Mouse (Mus musculus) embryonic facial prominence, embryonic 11.5 days (tissue): ENCODE measurements around the gene Nck2. TPM values are rescaled to one million over a fixed set of nuclear protein-coding genes. Genes with fewer than 3 reads are reported as not detected.

Experiments
- ATAC-seq: fragments of 200-750 bp; cut with Nextera tagmentation; replicated peaks from 2 replicates; pipeline ENCODE4 v1.8.0; 2017; ENCODE audit warnings: low read depth; ENCODE audit not compliant: insufficient number of reproducible peaks, low FRiP score, low TSS enrichment
- DNase-seq: peaks from one replicate; pipeline ENCODE4 v3.0.0-alpha.2; 2015; ENCODE audit warnings: low spot score
- H3K27ac ChIP-seq: fragments of 300-500 bp; sonication (generic); replicated peaks from 2 replicates; pipeline ENCODE4 v1.5.1; 2014; ENCODE audit warnings: mild to moderate bottlenecking, low read depth, low read length, control low read depth
- H3K27me3 ChIP-seq: fragments of 300-500 bp; sonication (generic); 2 replicates; pipeline ENCODE4 v1.6.1; 2014; ENCODE audit warnings: mild to moderate bottlenecking, low read length, moderate library complexity, mixed read lengths; ENCODE audit not compliant: control insufficient read depth, insufficient read depth
- H3K36me3 ChIP-seq: fragments of 300-500 bp; sonication (generic); replicated peaks from 2 replicates; pipeline ENCODE4 v1.6.1; 2014; ENCODE audit warnings: low read depth, mild to moderate bottlenecking, low read length, moderate library complexity, mixed read lengths; ENCODE audit not compliant: control insufficient read depth, insufficient read depth
- H3K4me1 ChIP-seq: fragments of 300-500 bp; sonication (generic); 2 replicates; pipeline ENCODE4 v1.6.1; 2014; ENCODE audit warnings: low read length, mixed read lengths; ENCODE audit not compliant: control insufficient read depth, insufficient read depth
- H3K4me2 ChIP-seq: fragments of 300-500 bp; sonication (generic); 2 replicates; pipeline ENCODE4 v1.6.1; 2014; ENCODE audit warnings: low read depth, mild to moderate bottlenecking, control low read depth, low read length, moderate library complexity
- H3K4me3 ChIP-seq: fragments of 300-500 bp; sonication (generic); 2 replicates; pipeline ENCODE4 v1.5.1; 2014; ENCODE audit warnings: low read depth, low read length, control low read depth
- H3K9ac ChIP-seq: fragments of 300-500 bp; sonication (generic); replicated peaks from 2 replicates; pipeline ENCODE4 v1.6.1; 2014; ENCODE audit warnings: mild to moderate bottlenecking, control low read depth, low read length
- H3K9me3 ChIP-seq: fragments of 300-500 bp; sonication (generic); replicated peaks from 2 replicates; pipeline ENCODE4 v1.6.1; 2016; ENCODE audit warnings: mild to moderate bottlenecking, low read length, inconsistent platforms, mixed read lengths; ENCODE audit not compliant: control insufficient read depth
- WGBS: fragments of 180-500 bp; shearing (Covaris S2); extraction: QIAGEN DNeasy Blood & Tissue Kit; methylation state at CpG from one replicate; pipeline ENCODE4 v1.1.7; 2014; 5-methylcytosine and 5-hydroxymethylcytosine counted together
- polyA plus RNA-seq: library from polyadenylated mRNA; unstranded; fragments of >200 nt; fragmentation: Nextera tagmentation; extraction: Ambion mirVana; gene quantifications from 2 replicates; pipeline ENCODE4 v1.2.1, GENCODE M21; 2014

The Nck2 gene
- polyA plus RNA-seq, 1 experiment from 2014 or later: 40.8 TPM

DNA sequence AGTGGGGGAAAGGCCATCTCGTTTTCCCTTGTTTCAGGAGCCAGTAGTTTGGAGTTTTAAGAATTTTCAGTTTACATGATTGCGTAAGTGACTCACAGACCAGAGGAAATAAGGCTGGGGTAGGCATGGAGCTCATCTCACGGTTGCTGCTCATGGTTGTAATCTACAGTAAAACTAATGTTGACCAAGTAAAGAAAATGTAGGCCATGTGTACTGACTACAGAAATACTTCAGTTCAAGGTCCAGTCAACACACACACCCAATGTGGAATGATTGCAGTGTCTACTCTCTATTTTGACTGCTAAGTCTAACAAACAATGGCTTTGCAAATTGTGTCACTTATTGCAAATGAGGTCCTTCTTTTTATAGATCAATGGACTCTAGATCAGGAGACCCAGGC, 77.1 kb downstream of the Nck2 start:
- no peaks in the 10 kb centered on the region for H3K27me3 ChIP-seq
- ATAC-seq (no peak), DNase-seq (no peak)
- no peaks in the 10 kb centered on the region for H3K36me3 ChIP-seq
- no peak overlapping the region for H3K4me2 ChIP-seq
- H3K4me1 ChIP-seq: no peaks in the 10 kb centered on the region
- 90% methylated on average over 3 of the region's 3 CpGs for WGBS
- no peak overlapping the region for H3K27ac ChIP-seq
- H3K4me3 ChIP-seq: no peak overlapping the region
- H3K9ac ChIP-seq: no peak overlapping the region
- no peaks in the 10 kb centered on the region for H3K9me3 ChIP-seq

DNA sequence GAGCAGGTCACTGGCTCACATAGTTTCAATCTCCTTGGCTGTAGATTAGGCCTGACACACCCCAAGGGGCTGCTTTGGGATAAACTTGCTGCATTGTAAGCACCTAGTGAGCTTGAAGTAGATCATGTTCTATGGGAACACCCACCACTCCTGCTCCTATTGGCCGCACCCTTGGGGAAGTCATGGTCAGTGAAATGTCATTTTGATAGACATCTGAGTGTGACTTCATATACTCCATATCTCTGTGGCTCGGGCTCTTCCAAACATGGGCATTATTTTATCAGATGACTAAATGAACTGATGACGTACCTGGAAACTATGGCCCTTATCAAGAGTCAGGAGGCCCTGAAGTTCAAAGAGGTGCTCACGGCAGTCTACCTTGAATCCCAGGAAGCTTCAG, 77.6 kb downstream of the Nck2 start:
- Histone ChIP-seq H3K4me2 (no peak overlapping the region), H3K9ac (no peak overlapping the region), H3K9me3 (no peaks in the 10 kb centered on the region), H3K4me3 (no peak overlapping the region), H3K36me3 (no peaks in the 10 kb centered on the region), H3K27me3 (no peaks in the 10 kb centered on the region), H3K27ac (no peak overlapping the region), H3K4me1 (no peaks in the 10 kb centered on the region)
- ATAC-seq (no peak), DNase-seq (no peak)
- WGBS: 89% methylated on average over 4 of the region's 4 CpGs

DNA sequence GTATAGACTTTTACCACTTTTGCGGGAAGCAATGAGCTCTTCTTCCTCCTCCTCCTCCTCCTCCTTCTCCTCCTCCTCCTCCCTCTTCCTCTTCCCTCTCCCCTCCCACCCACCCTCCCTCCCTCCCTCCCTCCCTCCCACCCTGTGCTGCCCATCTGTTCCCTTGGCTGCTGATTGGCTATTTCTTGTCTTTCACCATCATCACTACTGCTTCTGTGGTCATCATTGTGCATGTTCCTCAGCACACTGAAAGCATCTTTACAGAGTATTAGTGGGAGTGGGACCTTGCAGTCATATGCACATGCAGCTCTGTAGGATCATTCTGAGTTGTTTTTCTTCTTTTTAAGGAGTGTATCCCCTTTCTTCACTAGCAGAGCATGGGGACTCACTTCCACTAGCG, 78.6 kb downstream of the Nck2 start:
- Histone ChIP-seq H3K9ac (no peak overlapping the region), H3K27ac (no peak overlapping the region), H3K4me1 (no peaks in the 10 kb centered on the region), H3K4me3 (no peak overlapping the region), H3K4me2 (no peak overlapping the region), H3K27me3 (no peaks in the 10 kb centered on the region), H3K9me3 (no peaks in the 10 kb centered on the region), H3K36me3 (no peaks in the 10 kb centered on the region)
- DNase-seq (no peak), ATAC-seq (no peak)
- 81% methylated on average over 2 of the region's 2 CpGs for WGBS

DNA sequence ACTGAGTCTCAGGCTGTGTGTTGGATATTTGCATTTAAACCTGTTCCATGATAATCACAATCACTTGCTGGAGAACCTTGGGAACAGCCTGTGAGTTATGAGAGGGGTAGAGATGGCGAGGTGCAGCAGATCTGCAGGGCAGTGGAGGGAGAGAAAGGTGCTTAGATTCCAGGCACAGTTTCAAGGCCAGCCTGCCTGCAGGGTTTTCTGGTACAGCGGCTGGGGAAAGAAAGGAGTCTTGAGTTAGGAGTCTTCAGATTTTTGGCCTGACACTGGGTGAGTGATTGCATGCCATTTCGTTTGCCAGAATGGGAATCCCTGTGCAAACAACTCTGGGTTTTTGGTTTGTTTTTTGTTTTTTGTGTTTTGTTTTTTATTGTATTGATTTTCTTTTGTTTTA, 80.0 kb downstream of the Nck2 start:
- no peaks in the 10 kb centered on the region for H3K36me3 ChIP-seq
- no peaks in the 10 kb centered on the region; the same call in 1 of the 2 replicates for H3K4me1 ChIP-seq
- H3K4me2 ChIP-seq: no peak overlapping the region
- H3K27ac ChIP-seq: no peak overlapping the region
- no peak for DNase-seq
- H3K4me3 ChIP-seq: no peak overlapping the region
- no peak for ATAC-seq
- H3K9me3 ChIP-seq: no peaks in the 10 kb centered on the region
- no peaks in the 10 kb centered on the region for H3K27me3 ChIP-seq
- WGBS: 90% methylated on average over 3 of the region's 3 CpGs
- H3K9ac ChIP-seq: no peak overlapping the region

DNA sequence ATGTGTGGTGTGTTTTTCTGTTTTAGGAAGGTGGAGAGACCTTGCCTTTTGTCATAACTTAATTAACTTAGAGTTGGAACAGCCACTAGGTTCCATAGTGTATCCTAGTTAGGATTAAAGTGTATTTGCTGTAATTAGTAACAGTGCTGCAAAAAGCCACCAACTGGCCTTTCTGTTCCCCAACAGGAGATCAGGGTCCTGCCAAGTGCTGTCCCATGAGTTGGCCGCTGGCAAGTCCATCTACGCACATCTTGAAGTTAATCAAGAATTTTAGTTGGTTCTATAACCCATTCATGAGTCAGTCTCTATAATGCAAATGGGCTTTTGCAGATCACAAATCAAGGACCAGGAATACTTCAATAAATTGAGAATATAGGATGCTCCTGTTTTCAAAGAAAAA, 83.9 kb downstream of the Nck2 start:
- Histone ChIP-seq H3K4me1 (no peaks in the 10 kb centered on the region; the same call in 1 of the 2 replicates), H3K4me3 (no peak overlapping the region), H3K27ac (no peak overlapping the region), H3K4me2 (no peak overlapping the region), H3K9ac (no peak overlapping the region), H3K36me3 (no peaks in the 10 kb centered on the region), H3K9me3 (no peaks in the 10 kb centered on the region), H3K27me3 (no peaks in the 10 kb centered on the region)
- DNase-seq (no peak), ATAC-seq (no peak)
- 93% methylated on average over 2 of the region's 2 CpGs for WGBS

DNA sequence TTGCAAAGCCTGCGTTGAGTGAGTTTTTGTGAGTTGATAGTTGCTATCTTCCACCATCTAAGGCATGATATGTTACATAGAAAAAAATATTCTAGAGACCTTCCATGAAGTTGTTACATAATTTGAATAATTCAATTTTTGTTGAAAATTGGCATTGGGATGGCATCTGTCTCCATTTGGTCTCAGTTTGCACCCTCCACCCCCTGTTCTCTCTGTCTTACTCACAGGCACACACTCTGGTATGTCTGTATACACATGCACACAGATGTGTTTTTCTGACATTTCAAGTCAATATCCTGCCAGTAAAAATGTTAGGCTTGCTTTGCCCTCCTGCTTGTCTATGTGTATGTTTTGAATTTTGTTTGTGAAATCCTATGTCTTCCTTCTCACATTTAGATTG, 84.7 kb downstream of the Nck2 start:
- Histone ChIP-seq H3K4me3 (no peak overlapping the region), H3K9me3 (no peaks in the 10 kb centered on the region), H3K9ac (no peak overlapping the region), H3K4me2 (no peak overlapping the region), H3K4me1 (no peaks in the 10 kb centered on the region; the same call in 1 of the 2 replicates), H3K36me3 (no peaks in the 10 kb centered on the region), H3K27ac (no peak overlapping the region), H3K27me3 (no peaks in the 10 kb centered on the region)
- ATAC-seq: no peak
- no peak for DNase-seq
- 97% methylated on average over 1 of the region's 1 CpGs for WGBS

DNA sequence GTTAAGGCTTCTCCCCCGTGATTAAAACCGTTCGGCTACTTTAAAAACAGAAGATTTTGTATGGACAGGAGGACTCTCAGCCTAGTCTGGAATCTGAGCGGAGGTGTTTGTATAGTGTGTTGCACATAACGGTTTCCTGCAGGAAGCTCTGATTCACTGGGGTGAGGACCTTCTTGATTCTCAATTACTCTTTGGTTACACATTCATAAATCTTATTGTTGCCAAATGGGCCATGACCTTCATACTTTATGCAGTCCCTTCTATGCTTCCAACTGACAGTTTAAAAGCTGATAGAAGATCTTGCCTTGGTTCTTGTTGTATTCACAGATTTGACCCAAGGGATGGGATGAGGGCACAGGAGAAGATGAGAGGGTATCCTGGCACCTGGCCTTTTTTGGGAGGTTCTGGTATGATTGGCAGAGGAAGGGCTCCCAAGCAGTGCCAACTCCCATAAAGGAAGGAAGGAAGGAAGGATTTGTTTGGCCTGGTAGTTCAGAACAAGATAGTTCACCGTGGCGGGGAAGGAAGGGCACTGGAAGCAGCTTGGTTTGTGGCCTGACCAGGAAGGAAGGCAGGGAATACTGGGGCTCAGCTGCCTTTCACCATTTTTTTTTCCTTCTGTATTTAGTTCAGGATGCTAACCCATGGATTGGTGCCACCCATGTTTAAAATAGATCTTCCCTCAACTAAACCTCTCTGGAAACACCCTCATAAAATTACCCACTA, 86.1 kb downstream of the Nck2 start:
- Histone ChIP-seq H3K27ac (no peak overlapping the region), H3K4me2 (no peak overlapping the region), H3K27me3 (no peaks in the 10 kb centered on the region), H3K9me3 (no peaks in the 10 kb centered on the region), H3K4me3 (no peak overlapping the region), H3K4me1 (no peaks in the 10 kb centered on the region; the same call in 1 of the 2 replicates), H3K9ac (no peak overlapping the region), H3K36me3 (no peaks in the 10 kb centered on the region)
- ATAC-seq: no peak
- WGBS: 71% methylated on average over 7 of the region's 7 CpGs
- DNase-seq: no peak

DNA sequence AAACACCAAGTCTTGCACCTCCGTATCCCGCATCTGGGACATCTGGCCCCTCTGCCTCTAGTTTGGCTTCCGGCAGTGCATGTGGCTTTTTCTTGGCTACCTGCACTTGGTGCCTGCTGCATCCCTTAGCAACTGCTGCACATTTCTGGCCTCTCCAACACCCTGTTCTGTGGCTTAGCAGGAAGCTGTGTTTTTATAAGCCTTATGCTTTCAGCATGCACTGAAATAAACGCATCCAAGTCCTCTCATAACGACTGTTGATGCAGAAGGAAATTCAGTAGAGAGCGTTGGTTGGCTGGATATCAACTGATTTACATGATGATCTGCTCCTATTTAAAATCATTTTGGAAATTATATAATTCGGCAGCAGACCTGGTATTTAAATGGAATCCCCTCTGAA, 86.9 kb downstream of the Nck2 start:
- H3K36me3 ChIP-seq: no peaks in the 10 kb centered on the region
- 83% methylated on average over 7 of the region's 7 CpGs for WGBS
- ATAC-seq: no peak

More for the DNA sequence above, 86.9 kb downstream of the Nck2 start:
- no peak overlapping the region for H3K9ac ChIP-seq
- H3K4me2 ChIP-seq: no peak overlapping the region
- no peaks in the 10 kb centered on the region; the same call in 1 of the 2 replicates for H3K4me1 ChIP-seq
- H3K4me3 ChIP-seq: no peak overlapping the region
- DNase-seq: no peak
- no peaks in the 10 kb centered on the region for H3K27me3 ChIP-seq
- no peak overlapping the region for H3K27ac ChIP-seq
- H3K9me3 ChIP-seq: no peaks in the 10 kb centered on the region
